Mouse (Mus musculus): ENCODE measurements around the gene Ccnjl. TPM values are rescaled to one million over a fixed set of nuclear protein-coding genes. Genes with fewer than 3 reads are reported as not detected.

The Ccnjl gene
- polyA plus RNA-seq, 1 experiment from 2014 or later: 5.4 TPM

Other genes starting within 250 kb of the Ccnjl start
- 57.5 and 63.6 TPM in 2 replicates for gene Pttg1, start 102.5 kb upstream of the Ccnjl start, polyA plus RNA-seq (2016; fragmentation: Nextera tagmentation; extraction: Ambion mirVana)
- 31.6 and 32.3 TPM in 2 replicates for gene Slu7, start 95.0 kb upstream of the Ccnjl start, polyA plus RNA-seq (2016; fragmentation: Nextera tagmentation; extraction: Ambion mirVana)
- 0.29 and 0.42 TPM in 2 replicates for gene C1qtnf2, start 54.5 kb upstream of the Ccnjl start, polyA plus RNA-seq (2016; fragmentation: Nextera tagmentation; extraction: Ambion mirVana)
- 1.0 and 1.4 TPM in 2 replicates for gene 4933415A04Rik, start 58.3 kb downstream of the Ccnjl start, polyA plus RNA-seq (2016; fragmentation: Nextera tagmentation; extraction: Ambion mirVana)
- not detected in 2 replicates for gene Fabp6, start 72.8 kb downstream of the Ccnjl start, polyA plus RNA-seq (2016; fragmentation: Nextera tagmentation; extraction: Ambion mirVana)
- 24.9 and 26.4 TPM in 2 replicates for gene Pwwp2a, start 153.2 kb downstream of the Ccnjl start, polyA plus RNA-seq (2016; fragmentation: Nextera tagmentation; extraction: Ambion mirVana)
- 45.9 and 48.0 TPM in 2 replicates for gene Ttc1, start 219.2 kb downstream of the Ccnjl start, polyA plus RNA-seq (2016; fragmentation: Nextera tagmentation; extraction: Ambion mirVana)